Mouse (Mus musculus): ENCODE measurements around the gene Aox2.

The Aox2 gene

DNA sequence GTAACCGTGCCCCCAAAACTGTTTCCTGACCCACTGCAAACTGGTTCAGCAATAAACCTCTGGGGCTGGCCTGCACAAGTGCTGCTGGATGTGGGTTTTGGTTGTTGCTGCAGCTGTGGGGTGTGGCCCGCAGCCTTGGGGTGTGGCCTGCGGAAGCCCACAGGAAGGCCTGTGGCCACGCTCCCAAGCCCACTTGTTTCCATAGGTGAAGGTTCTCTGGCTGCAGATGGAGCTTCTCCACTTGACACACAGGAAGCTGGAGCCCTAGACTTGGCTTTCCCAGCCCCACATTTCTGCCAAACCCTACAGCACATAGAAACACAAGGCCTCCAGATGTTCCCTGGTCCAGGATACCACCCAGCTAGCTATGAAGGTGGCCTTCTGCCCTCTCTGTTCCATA is 25.6 kb downstream of the Aox2 start:
- Histone ChIP-seq H3K4me1 (replicated peaks; ENCODE audit: low read depth, low read length) (peaks cover 19% of the 10 kb centered on the region), H3K36me3 (ENCODE audit: insufficient read depth, low read length) (no peaks in the 10 kb centered on the region), H3K27me3 (ENCODE audit: insufficient read depth, low read length) (no peaks in the 10 kb centered on the region; the same call in 1 of the 2 replicates), H3K4me3 (replicated peaks; ENCODE audit: low read length) (no peak overlapping the region), H3K9me3 (ENCODE audit: low read length) (peaks cover 3% of the 10 kb centered on the region; the same call in 1 of the 2 replicates)
- no peak for TF ChIP-seq POU5F1 (IDR thresholded peaks at IDR 0.05; ENCODE audit: borderline replicate concordance, low read length)
- no peak for TF ChIP-seq NANOG (IDR thresholded peaks at IDR 0.05; ENCODE audit: borderline replicate concordance, low read length)
- no peak for TF ChIP-seq CTCF (conservative IDR thresholded peaks at IDR 0.05; ENCODE audit: low read length)

DNA sequence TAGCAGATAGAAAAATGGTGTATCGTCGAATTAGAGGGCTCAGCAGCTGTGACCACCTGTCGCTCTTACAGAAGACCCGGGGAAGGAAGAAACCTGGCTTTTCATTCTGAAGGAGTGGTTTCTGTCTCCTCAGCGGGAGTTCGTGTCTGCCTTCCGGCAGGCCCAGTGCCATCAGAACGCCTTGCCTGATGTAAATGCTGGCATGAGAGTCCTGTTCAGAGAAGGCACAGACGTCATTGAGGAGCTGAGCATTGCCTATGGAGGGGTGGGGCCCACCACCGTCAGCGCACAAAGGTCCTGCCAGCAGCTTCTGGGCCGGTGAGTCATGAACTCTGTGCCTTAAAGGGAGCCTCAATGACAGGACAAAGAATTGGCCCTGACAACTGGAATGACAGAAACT is 26.2 kb downstream of the Aox2 start:
- Histone ChIP-seq H3K27me3 (ENCODE audit: insufficient read depth, low read length) (no peaks in the 10 kb centered on the region; the same call in 1 of the 2 replicates), H3K4me1 (replicated peaks; ENCODE audit: low read depth, low read length) (peaks cover 19% of the 10 kb centered on the region), H3K9me3 (ENCODE audit: low read length) (peaks cover 3% of the 10 kb centered on the region; the same call in 1 of the 2 replicates), H3K36me3 (ENCODE audit: insufficient read depth, low read length) (no peaks in the 10 kb centered on the region), H3K4me3 (replicated peaks; ENCODE audit: low read length) (no peak overlapping the region)
- TF ChIP-seq CTCF (conservative IDR thresholded peaks at IDR 0.05; ENCODE audit: low read length) (no peak), POU5F1 (IDR thresholded peaks at IDR 0.05; ENCODE audit: borderline replicate concordance, low read length) (no peak), NANOG (IDR thresholded peaks at IDR 0.05; ENCODE audit: borderline replicate concordance, low read length) (no peak)

DNA sequence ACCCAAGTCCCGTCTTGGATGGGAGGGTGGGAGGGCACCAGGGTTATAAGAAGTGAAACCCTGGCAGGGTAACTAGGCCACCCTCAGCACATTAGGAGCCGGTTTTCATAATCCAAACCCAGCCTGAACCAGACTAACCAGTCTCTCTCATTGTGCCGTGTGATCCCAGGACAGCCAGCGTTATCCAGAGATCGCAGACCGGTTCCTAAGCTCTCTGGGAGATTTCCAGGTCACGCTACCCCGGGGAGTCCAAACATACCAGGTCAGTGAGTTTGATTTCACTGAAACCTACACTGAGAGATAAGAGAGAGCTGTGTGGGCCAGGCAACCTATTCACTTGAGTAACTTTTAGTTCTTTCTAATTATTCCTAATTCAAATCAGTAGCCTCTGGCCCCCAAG is 29.1 kb downstream of the Aox2 start:
- Histone ChIP-seq H3K4me3 (replicated peaks; ENCODE audit: low read length) (no peak overlapping the region), H3K4me1 (replicated peaks; ENCODE audit: low read depth, low read length) (peaks cover 19% of the 10 kb centered on the region), H3K27me3 (ENCODE audit: insufficient read depth, low read length) (no peaks in the 10 kb centered on the region; the same call in 1 of the 2 replicates), H3K36me3 (ENCODE audit: insufficient read depth, low read length) (no peaks in the 10 kb centered on the region), H3K9me3 (ENCODE audit: low read length) (peaks cover under 1% of the 10 kb centered on the region; the same call in 1 of the 2 replicates)
- no peak for TF ChIP-seq POU5F1 (IDR thresholded peaks at IDR 0.05; ENCODE audit: borderline replicate concordance, low read length)
- TF ChIP-seq NANOG (IDR thresholded peaks at IDR 0.05; ENCODE audit: borderline replicate concordance, low read length): no peak
- no peak for TF ChIP-seq CTCF (conservative IDR thresholded peaks at IDR 0.05; ENCODE audit: low read length)

DNA sequence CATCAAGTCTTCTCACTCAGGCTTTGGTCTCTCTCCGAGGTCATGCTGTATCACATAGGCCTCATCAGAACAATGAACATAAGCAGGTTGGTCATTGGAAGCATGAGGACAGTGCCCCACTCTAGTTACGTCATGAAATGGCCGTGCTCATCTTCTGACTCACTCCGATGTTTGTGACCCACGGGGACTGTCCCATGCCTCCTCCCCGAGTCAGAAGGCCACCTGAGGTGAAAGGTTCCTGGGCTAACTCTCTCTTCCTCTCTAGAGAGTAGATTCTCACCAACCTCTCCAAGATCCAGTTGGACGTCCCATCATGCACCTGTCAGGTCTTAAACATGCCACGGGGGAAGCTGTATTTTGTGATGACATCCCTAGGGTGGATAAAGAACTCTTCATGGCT is 30.5 kb downstream of the Aox2 start:
- no peaks in the 10 kb centered on the region for H3K9me3 ChIP-seq (ENCODE audit: low read length)
- H3K4me1 ChIP-seq (replicated peaks; ENCODE audit: low read depth, low read length): peaks cover 15% of the 10 kb centered on the region
- no peaks in the 10 kb centered on the region for H3K36me3 ChIP-seq (ENCODE audit: insufficient read depth, low read length)
- no peak overlapping the region for H3K4me3 ChIP-seq (replicated peaks; ENCODE audit: low read length)
- TF ChIP-seq NANOG (IDR thresholded peaks at IDR 0.05; ENCODE audit: borderline replicate concordance, low read length) (no peak), CTCF (conservative IDR thresholded peaks at IDR 0.05; ENCODE audit: low read length) (no peak), POU5F1 (IDR thresholded peaks at IDR 0.05; ENCODE audit: borderline replicate concordance, low read length) (no peak)
- H3K27me3 ChIP-seq (ENCODE audit: insufficient read depth, low read length): no peaks in the 10 kb centered on the region; the same call in 1 of the 2 replicates

DNA sequence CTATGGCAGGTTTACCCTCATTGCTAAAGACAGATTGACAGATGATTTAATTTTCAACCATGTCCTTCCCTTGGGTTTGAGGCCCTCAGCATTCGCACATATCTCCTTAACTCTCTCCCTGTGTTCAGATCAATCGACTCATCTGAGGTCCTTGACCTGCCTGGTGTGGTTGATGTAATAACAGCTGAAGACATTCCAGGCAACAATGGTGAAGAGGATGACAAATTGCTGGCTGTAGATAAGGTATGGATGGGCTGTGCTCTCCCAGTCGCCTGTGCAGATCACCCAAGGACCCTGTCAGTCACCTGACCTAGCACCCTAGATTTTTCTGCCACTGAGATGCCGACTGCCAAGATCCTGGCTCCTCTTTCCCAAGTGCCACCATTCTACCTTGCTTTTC is 31.7 kb downstream of the Aox2 start:
- Histone ChIP-seq H3K9me3 (ENCODE audit: low read length) (no peaks in the 10 kb centered on the region), H3K4me3 (replicated peaks; ENCODE audit: low read length) (no peak overlapping the region), H3K36me3 (ENCODE audit: insufficient read depth, low read length) (no peaks in the 10 kb centered on the region), H3K4me1 (replicated peaks; ENCODE audit: low read depth, low read length) (peaks cover 2% of the 10 kb centered on the region), H3K27me3 (ENCODE audit: insufficient read depth, low read length) (no peaks in the 10 kb centered on the region; the same call in 1 of the 2 replicates)
- no peak for TF ChIP-seq NANOG (IDR thresholded peaks at IDR 0.05; ENCODE audit: borderline replicate concordance, low read length)
- no peak for TF ChIP-seq CTCF (conservative IDR thresholded peaks at IDR 0.05; ENCODE audit: low read length)
- no peak for TF ChIP-seq POU5F1 (IDR thresholded peaks at IDR 0.05; ENCODE audit: borderline replicate concordance, low read length)

DNA sequence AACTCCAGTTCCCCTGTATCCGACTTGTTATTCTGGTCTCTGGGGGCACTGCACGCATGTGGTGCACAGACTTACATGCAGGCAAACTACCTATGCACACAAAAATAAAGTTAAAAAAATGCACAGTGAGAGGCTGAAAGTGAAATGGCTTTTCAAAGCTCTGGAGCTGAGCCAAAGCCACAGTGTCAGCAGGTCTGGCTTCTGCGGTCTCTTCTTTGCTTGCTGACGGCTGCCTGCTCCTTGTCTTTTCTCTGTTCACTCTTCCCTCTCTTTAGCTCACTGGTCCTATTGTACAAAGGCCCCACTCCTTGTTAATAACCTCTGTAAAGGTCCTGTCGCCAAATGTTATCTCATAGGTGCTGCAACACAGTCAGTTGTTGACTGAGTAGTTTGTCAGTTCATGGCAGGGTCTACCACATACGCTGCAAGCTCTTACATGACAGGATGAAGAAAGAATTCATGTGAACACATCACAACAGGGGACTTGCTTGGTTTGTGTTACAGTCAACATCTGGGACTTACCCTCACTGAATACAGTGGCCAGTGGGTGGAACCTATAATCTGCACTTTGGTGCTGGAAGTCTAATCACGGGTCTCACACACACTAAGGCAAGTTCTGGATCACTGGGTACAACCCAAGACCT is 33.2 kb downstream of the Aox2 start:
- Histone ChIP-seq H3K36me3 (ENCODE audit: insufficient read depth, low read length) (no peaks in the 10 kb centered on the region), H3K4me3 (replicated peaks; ENCODE audit: low read length) (no peak overlapping the region), H3K4me1 (replicated peaks; ENCODE audit: low read depth, low read length) (no peaks in the 10 kb centered on the region), H3K27me3 (ENCODE audit: insufficient read depth, low read length) (no peaks in the 10 kb centered on the region), H3K9me3 (ENCODE audit: low read length) (no peaks in the 10 kb centered on the region)
- TF ChIP-seq POU5F1 (IDR thresholded peaks at IDR 0.05; ENCODE audit: borderline replicate concordance, low read length) (no peak), NANOG (IDR thresholded peaks at IDR 0.05; ENCODE audit: borderline replicate concordance, low read length) (no peak), CTCF (conservative IDR thresholded peaks at IDR 0.05; ENCODE audit: low read length) (no peak)

DNA sequence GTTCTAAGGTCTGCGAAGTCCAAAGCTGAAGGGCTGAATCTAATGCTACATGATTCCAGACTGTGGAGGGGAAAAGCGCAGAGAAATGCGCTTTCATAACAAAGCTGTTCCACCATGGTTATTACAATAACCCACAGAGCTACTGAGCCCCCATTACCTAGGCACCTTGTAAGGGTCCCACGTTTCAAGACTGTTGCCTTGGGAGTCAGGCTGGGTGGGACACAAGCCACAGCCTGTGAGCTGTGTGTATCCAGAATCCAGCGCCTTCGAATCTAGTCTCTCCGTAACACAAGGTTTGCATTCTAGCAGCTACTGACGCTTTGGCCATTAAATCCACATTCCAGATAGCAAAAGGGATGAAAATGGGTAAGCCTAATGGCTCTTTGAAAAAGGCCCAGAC is 35.0 kb downstream of the Aox2 start:
- Histone ChIP-seq H3K36me3 (ENCODE audit: insufficient read depth, low read length) (no peaks in the 10 kb centered on the region), H3K27me3 (ENCODE audit: insufficient read depth, low read length) (no peaks in the 10 kb centered on the region), H3K4me1 (replicated peaks; ENCODE audit: low read depth, low read length) (no peaks in the 10 kb centered on the region), H3K9me3 (ENCODE audit: low read length) (no peaks in the 10 kb centered on the region), H3K4me3 (replicated peaks; ENCODE audit: low read length) (no peak overlapping the region)
- TF ChIP-seq CTCF (conservative IDR thresholded peaks at IDR 0.05; ENCODE audit: low read length) (no peak), POU5F1 (IDR thresholded peaks at IDR 0.05; ENCODE audit: borderline replicate concordance, low read length) (no peak), NANOG (IDR thresholded peaks at IDR 0.05; ENCODE audit: borderline replicate concordance, low read length) (no peak)

DNA sequence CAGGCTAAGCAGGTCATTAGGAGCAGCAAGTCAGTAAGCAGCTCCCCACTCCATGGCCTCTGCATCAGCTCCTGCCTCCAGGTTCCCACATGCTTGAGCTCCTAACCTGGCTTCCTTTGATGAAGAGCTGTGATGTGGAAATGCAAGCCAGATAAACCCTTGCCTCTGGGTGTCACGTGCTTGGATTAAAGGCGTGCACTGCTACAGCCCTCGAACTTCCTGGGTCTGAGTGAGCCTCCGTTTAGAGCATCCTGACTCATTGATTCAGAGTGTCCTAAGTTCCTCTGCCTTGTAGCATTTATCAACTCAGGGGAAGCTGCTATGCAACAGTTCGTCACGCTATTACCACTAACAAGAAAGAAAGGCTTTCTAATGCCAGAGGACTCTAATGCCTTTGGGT is 37.4 kb downstream of the Aox2 start:
- Histone ChIP-seq H3K4me3 (replicated peaks; ENCODE audit: low read length) (no peak overlapping the region), H3K4me1 (replicated peaks; ENCODE audit: low read depth, low read length) (no peaks in the 10 kb centered on the region), H3K27me3 (ENCODE audit: insufficient read depth, low read length) (no peaks in the 10 kb centered on the region), H3K36me3 (ENCODE audit: insufficient read depth, low read length) (no peaks in the 10 kb centered on the region), H3K9me3 (ENCODE audit: low read length) (no peaks in the 10 kb centered on the region)
- TF ChIP-seq NANOG (IDR thresholded peaks at IDR 0.05; ENCODE audit: borderline replicate concordance, low read length) (no peak), POU5F1 (IDR thresholded peaks at IDR 0.05; ENCODE audit: borderline replicate concordance, low read length) (no peak)

DNA sequence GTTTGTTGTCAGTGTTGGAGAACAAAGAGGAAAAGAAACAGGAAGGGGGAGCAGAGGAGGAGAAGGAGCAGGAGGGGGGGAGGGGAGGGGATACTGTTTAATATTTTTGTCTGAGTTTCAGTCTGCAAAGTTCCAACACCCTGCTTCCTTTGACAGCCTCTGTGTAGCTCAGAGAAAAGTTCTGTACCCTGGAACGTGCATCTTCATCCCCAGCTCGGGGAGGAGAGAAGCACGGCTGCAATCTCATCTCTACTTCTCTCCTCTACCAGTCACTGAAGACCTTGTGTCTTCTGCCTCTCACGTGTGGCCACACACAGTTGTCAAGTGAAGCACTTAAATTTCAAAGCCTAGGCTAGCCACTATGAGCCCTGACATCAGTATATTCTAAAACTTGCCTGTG is 55.1 kb downstream of the Aox2 start:
- Histone ChIP-seq H3K4me1 (replicated peaks; ENCODE audit: low read depth, low read length) (0 out of 2 replicates have a peak, but pooled peaks cover 5% of the 10 kb centered on the region), H3K27me3 (ENCODE audit: insufficient read depth, low read length) (no peaks in the 10 kb centered on the region), H3K9me3 (ENCODE audit: low read length) (peaks cover 33% of the 10 kb centered on the region), H3K36me3 (ENCODE audit: insufficient read depth, low read length) (no peaks in the 10 kb centered on the region), H3K4me3 (replicated peaks; ENCODE audit: low read length) (no peak overlapping the region)
- no peak for TF ChIP-seq NANOG (IDR thresholded peaks at IDR 0.05; ENCODE audit: borderline replicate concordance, low read length)
- no peak for TF ChIP-seq CTCF (conservative IDR thresholded peaks at IDR 0.05; ENCODE audit: low read length)
- no peak for TF ChIP-seq POU5F1 (IDR thresholded peaks at IDR 0.05; ENCODE audit: borderline replicate concordance, low read length)
